ENCODE assay signal across 8 mouse cellular contexts in the genomic region with DNA sequence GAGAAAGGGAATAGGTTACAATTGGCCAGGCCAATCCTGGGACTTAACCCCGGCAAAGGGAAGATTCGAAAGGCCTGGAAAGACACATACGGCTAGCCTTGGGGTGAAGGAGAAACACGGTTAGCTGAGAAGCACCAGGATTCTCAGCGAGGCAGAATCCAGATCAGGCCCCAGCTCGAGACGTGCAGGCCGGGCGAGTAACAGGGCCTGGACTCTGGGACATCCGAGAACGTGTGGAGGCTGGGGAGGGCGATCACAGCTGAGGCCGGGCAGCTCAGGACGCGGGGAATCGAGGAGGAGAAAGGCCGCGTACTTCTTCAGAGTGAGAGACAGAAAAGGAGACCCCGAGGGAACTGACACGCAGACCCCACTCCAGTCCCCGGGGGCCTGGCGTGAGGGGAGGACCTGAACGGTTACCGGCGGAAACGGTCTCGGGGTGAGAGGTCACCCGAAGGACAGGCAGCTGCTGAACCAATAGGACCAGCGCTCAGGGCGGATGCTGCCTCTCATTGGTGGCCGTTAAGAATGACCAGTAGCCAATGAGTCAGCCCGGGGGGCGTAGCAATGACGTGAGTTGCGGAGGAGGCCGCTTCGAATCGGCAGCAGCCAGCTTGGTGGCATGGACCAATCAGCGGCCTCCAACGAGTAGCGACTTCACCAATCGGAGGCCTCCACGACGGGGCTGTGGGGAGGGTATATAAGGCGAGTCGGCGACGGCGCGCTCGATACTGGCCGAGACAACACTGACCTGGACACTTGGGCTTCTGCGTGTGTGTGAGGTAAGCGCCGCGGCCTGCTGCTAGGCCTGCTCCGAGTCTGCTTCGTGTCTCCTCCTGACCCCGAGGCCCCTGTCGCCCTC. TPM values are rescaled to one million over a fixed set of nuclear protein-coding genes. Genes with fewer than 3 reads are reported as not detected.
A peak's percentile ranks its signal among the peaks of the same experiment; 100 is the strongest.
DNase-seq lines count a peak whose midpoint lies in the region; ATAC-seq lines count a peak whose summit lies in the region.

Hspa5 (plus strand) TSS at position 603 of the 859 bp plus-strand sequence.

- no peaks in the 10 kb centered on the region for H3K9me3 ChIP-seq in heart, embryonic 10.5 days
- no peaks in the 10 kb centered on the region for H3K9me3 ChIP-seq in kidney, embryonic 15.5 days (replicated peaks)

- peaks cover 32% of the 10 kb centered on the region for H3K4me1 ChIP-seq in heart, embryonic 10.5 days
- peaks cover 41% of the 10 kb centered on the region for H3K4me1 ChIP-seq in kidney, embryonic 15.5 days

- no peaks in the 10 kb centered on the region for H3K27me3 ChIP-seq in heart, embryonic 10.5 days (ENCODE audit: insufficient read depth, poor library complexity, severe bottlenecking)
- no peaks in the 10 kb centered on the region for H3K27me3 ChIP-seq in kidney, embryonic 15.5 days

- peaks cover 43% of the 10 kb centered on the region for H3K36me3 ChIP-seq in heart, embryonic 10.5 days
- peaks cover 39% of the 10 kb centered on the region for H3K36me3 ChIP-seq in kidney, embryonic 15.5 days

- peak within 1 kb of the TSS; percentile 99 for H3K27ac ChIP-seq in heart, embryonic 10.5 days
- H3K27ac ChIP-seq in kidney, embryonic 15.5 days = peak within 1 kb of the TSS; percentile 91

- peak within 1 kb of the TSS; percentile 100 for H3K4me3 ChIP-seq in heart, embryonic 10.5 days
- H3K4me3 ChIP-seq in kidney, embryonic 15.5 days (replicated peaks) = peak within 1 kb of the TSS; percentile 84

- WGBS in heart, embryonic 10.5 days = under 1% methylated on average over 60 of the region's 60 CpGs
- under 1% methylated on average over 60 of the region's 60 CpGs for WGBS in kidney, embryonic 15.5 days

- peak within 1 kb of the TSS; percentile 98 for H3K9ac ChIP-seq in kidney, embryonic 15.5 days

- peak; percentile 93 for ATAC-seq in erythroblast, adult 5-6 weeks (replicated peaks; ENCODE audit: low FRiP score, poor library complexity, severe bottlenecking)
- ATAC-seq in kidney, embryonic 15.5 days (replicated peaks; ENCODE audit: low FRiP score) = peak; percentile 99
- peak; percentile 97 for ATAC-seq in monocyte, adult 5-6 weeks (replicated peaks; ENCODE audit: insufficient number of reproducible peaks, low FRiP score, low TSS enrichment, poor library complexity, severe bottlenecking)

- peak within 1 kb of the TSS; percentile 73 for H3K4me2 ChIP-seq in kidney, embryonic 15.5 days

- peak; percentile 97 to 98 for DNase-seq in B cell, adult 2 months
- peak; percentile 100 for DNase-seq in brain, adult 2 months (ENCODE audit: low read depth, low spot score)
- DNase-seq in heart, embryonic 10.5 days (ENCODE audit: low spot score) = peak; percentile 100
- DNase-seq in liver = peak; percentile 99
- peak; percentile 98 for DNase-seq in spleen, postnatal 4 days (ENCODE audit: low spot score in 2 of 2)

RNA-seq across cellular contexts. Expression of gene Hspa5, which starts in this region (rescaled TPM):
- total RNA-seq in erythroblast, adult 5-6 weeks (2015; ENCODE audit: low replicate concordance) = 229 and 240 TPM in 2 replicates
- 904 and 907 TPM in 2 replicates for total RNA-seq in erythroblast, adult 5-6 weeks (2017; ENCODE audit: low replicate concordance)
- polyA plus RNA-seq in heart, embryonic 10.5 days (2016; fragmentation: Nextera tagmentation; extraction: Ambion mirVana) = 1,119 and 1,337 TPM in 2 replicates
- polyA plus RNA-seq in kidney, embryonic 15.5 days (2015; fragmentation: Nextera tagmentation; extraction: Ambion mirVana) = 989 and 1,038 TPM in 2 replicates
- 1,019 to 1,135 TPM (median 1,112 TPM) in 3 replicates for total RNA-seq in monocyte, adult 5-6 weeks (2017)

Comparison
In these comparisons a context has a peak if more than half of its experiments do, and no peak if none do; other contexts are left out.
1. Peak in every context shown above with its lines: DNase-seq, ATAC-seq, H3K4me3 ChIP-seq and H3K27ac ChIP-seq.